ENCODE assay signal across 24 mouse cellular contexts in genomic region chr14:34684989-34685388, GRCm38 (mm10). TPM values are rescaled to one million over a fixed set of nuclear protein-coding genes. Genes with fewer than 3 reads are reported as not detected.
DNase-seq lines count a peak whose midpoint lies in the region; ATAC-seq and TF ChIP-seq lines count a peak whose summit lies in the region.
"Had no signal": no experiment of that assay in that cellular context is flagged by ENCODE, and none has a peak within 500 bp of the region (broad histone marks: within the 10 kb centered on the region; RNA-seq: fewer than 3 reads in every experiment).

No protein-coding gene starts in this region.

- no peak overlapping the region for H3K9ac ChIP-seq in liver, embryonic 15.5 days
- no peak overlapping the region for H3K9ac ChIP-seq in neural tube, embryonic 15.5 days (replicated peaks)
- no peak overlapping the region for H3K9ac ChIP-seq in hindbrain, postnatal 0 days (replicated peaks; ENCODE audit: low read length)
- H3K9ac ChIP-seq: embryonic facial prominence, embryonic 12.5 days; forebrain, embryonic 12.5 days; hindbrain, embryonic 12.5 days had no signal

- H3K4me1 ChIP-seq in liver, embryonic 15.5 days (replicated peaks), result peaks cover 38% of the 10 kb centered on the region
- peaks cover 5% of the 10 kb centered on the region; the same call in 1 of the 2 replicates for H3K4me1 ChIP-seq in neural tube, embryonic 15.5 days
- no peaks in the 10 kb centered on the region for H3K4me1 ChIP-seq in hindbrain, postnatal 0 days (ENCODE audit: insufficient read depth, low read length)
- H3K4me1 ChIP-seq: embryonic facial prominence, embryonic 12.5 days; forebrain, embryonic 12.5 days; heart, embryonic 10.5 days; hindbrain, embryonic 12.5 days had no signal

- no peak for TF ChIP-seq CTCF in hindbrain, postnatal 0 days (IDR thresholded peaks at IDR 0.05; ENCODE audit: low read depth)

- no peak overlapping the region for H3K27ac ChIP-seq in liver, embryonic 15.5 days (replicated peaks)
- H3K27ac ChIP-seq in neural tube, embryonic 15.5 days (replicated peaks), result no peak overlapping the region
- no peak overlapping the region for H3K27ac ChIP-seq in hindbrain, postnatal 0 days
- H3K27ac ChIP-seq: embryonic facial prominence, embryonic 12.5 days; forebrain, embryonic 12.5 days; heart, embryonic 10.5 days; hindbrain, embryonic 12.5 days had no signal

- no peak overlapping the region for H3K4me3 ChIP-seq in liver, embryonic 15.5 days (replicated peaks)
- no peak overlapping the region for H3K4me3 ChIP-seq in neural tube, embryonic 15.5 days (replicated peaks)
- no peak overlapping the region for H3K4me3 ChIP-seq in hindbrain, postnatal 0 days (ENCODE audit: low read length)
- H3K4me3 ChIP-seq: embryonic facial prominence, embryonic 12.5 days; forebrain, embryonic 12.5 days; heart, embryonic 10.5 days; hindbrain, embryonic 12.5 days had no signal

- no peaks in the 10 kb centered on the region for H3K9me3 ChIP-seq in liver, embryonic 15.5 days (replicated peaks)
- no peaks in the 10 kb centered on the region for H3K9me3 ChIP-seq in neural tube, embryonic 15.5 days (replicated peaks)
- no peaks in the 10 kb centered on the region for H3K9me3 ChIP-seq in hindbrain, postnatal 0 days (ENCODE audit: low read length)
- H3K9me3 ChIP-seq: embryonic facial prominence, embryonic 12.5 days; forebrain, embryonic 12.5 days; heart, embryonic 10.5 days; hindbrain, embryonic 12.5 days had no signal

- H3K27me3 ChIP-seq in liver, embryonic 15.5 days, result no peaks in the 10 kb centered on the region
- H3K27me3 ChIP-seq in neural tube, embryonic 15.5 days (replicated peaks), result no peaks in the 10 kb centered on the region
- H3K27me3 ChIP-seq in hindbrain, postnatal 0 days (ENCODE audit: insufficient read depth, low read length), result no peaks in the 10 kb centered on the region
- H3K27me3 ChIP-seq: embryonic facial prominence, embryonic 12.5 days; forebrain, embryonic 12.5 days; hindbrain, embryonic 12.5 days; Patski had no signal

- H3K36me3 ChIP-seq in liver, embryonic 15.5 days (replicated peaks), result peaks cover 69% of the 10 kb centered on the region
- H3K36me3 ChIP-seq in neural tube, embryonic 15.5 days, result peaks cover 3% of the 10 kb centered on the region; the same call in 1 of the 2 replicates
- no peaks in the 10 kb centered on the region for H3K36me3 ChIP-seq in hindbrain, postnatal 0 days (ENCODE audit: insufficient read depth, low read length)

- 0 out of 2 replicates have a peak, but pooled peaks have one; percentile 42 for ATAC-seq in liver, embryonic 15.5 days (ENCODE audit: insufficient read depth)
- ATAC-seq in megakaryocyte-erythroid progenitor cell, adult 5-6 weeks (replicated peaks; ENCODE audit: low FRiP score, low TSS enrichment, poor library complexity, severe bottlenecking), result peak; percentile 75
- no peak for ATAC-seq in neural tube, embryonic 15.5 days (ENCODE audit: low FRiP score)
- ATAC-seq in hindbrain, postnatal 0 days, result no peak
- ATAC-seq: activated CD4-positive, CD25-positive, alpha-beta regulatory T cell, adult 4 months; forebrain, embryonic 16.5 days; hindbrain, embryonic 16.5 days; Patski had no signal

- DNase-seq in 416B (ENCODE audit: low read depth), result peak; percentile 14
- peak; percentile 27 for DNase-seq in c-Kit-positive CD71-positive TER-119-negative erythroid progenitor cells, embryonic 14.5 days (ENCODE audit: low read depth)
- no peak for DNase-seq in adrenal gland, postnatal 14 days
- DNase-seq in hindbrain, postnatal 0 days (ENCODE audit: low spot score), result no peak
- DNase-seq: adrenal gland, adult 2 months; adrenal gland, postnatal 36 days; cerebellum, adult 11 months; cerebellum, adult 8-10 months; cerebellum, postnatal 25 days; gastrocnemius, postnatal 10 days; heart, adult 18-20 months; heart, postnatal 10 days; heart, postnatal 4 days had no signal

- no peak overlapping the region for H3K4me2 ChIP-seq in liver, embryonic 15.5 days
- H3K4me2 ChIP-seq in neural tube, embryonic 15.5 days, result no peak overlapping the region
- H3K4me2 ChIP-seq in hindbrain, postnatal 0 days (ENCODE audit: low read depth, low read length), result no peak overlapping the region
- H3K4me2 ChIP-seq: embryonic facial prominence, embryonic 12.5 days; forebrain, embryonic 12.5 days; hindbrain, embryonic 12.5 days had no signal

RNA-seq across cellular contexts. Expression of gene Wapl, which starts 11.3 kb away (rescaled TPM):
- polyA plus RNA-seq in liver, embryonic 15.5 days (2015; fragmentation: Nextera tagmentation; extraction: Ambion mirVana), result 22.9 TPM in 2 replicates
- 102 and 161 TPM in 2 replicates for total RNA-seq in megakaryocyte-erythroid progenitor cell, adult 5-6 weeks (2014; fragmentation: Nextera tagmentation)
- 201 and 208 TPM in 2 replicates for total RNA-seq in megakaryocyte-erythroid progenitor cell, adult 5-6 weeks (2017)
- 78.3 and 79.8 TPM in 2 replicates for total RNA-seq in adrenal gland, postnatal 14 days (2021)
- polyA plus RNA-seq in neural tube, embryonic 15.5 days (2015; fragmentation: Nextera tagmentation; extraction: Ambion mirVana), result 11.2 and 15.7 TPM in 2 replicates
- total RNA-seq in hindbrain, postnatal 0 days (2014; rRNA removed), result 16.8 and 19.1 TPM in 2 replicates
- polyA plus RNA-seq in hindbrain, postnatal 0 days (2015; fragmentation: Nextera tagmentation; extraction: Ambion mirVana), result 11.9 and 12.8 TPM in 2 replicates

Comparison
In these comparisons a context has a peak if more than half of its experiments do, and no peak if none do; other contexts are left out.
1. DNase-seq: peak in 416B (single experiment) and c-Kit-positive CD71-positive TER-119-negative erythroid progenitor cells, embryonic 14.5 days (single experiment); none in adrenal gland, postnatal 14 days (single experiment) and hindbrain, postnatal 0 days (single experiment).
2. ATAC-seq: peak in liver, embryonic 15.5 days (single experiment) and megakaryocyte-erythroid progenitor cell, adult 5-6 weeks (single experiment); none in neural tube, embryonic 15.5 days (single experiment) and hindbrain, postnatal 0 days (single experiment).